Mouse (Mus musculus): ENCODE measurements around the gene Sost. TPM values are rescaled to one million over a fixed set of nuclear protein-coding genes. Genes with fewer than 3 reads are reported as not detected.

Gene Sost
- polyA plus RNA-seq, 1 experiment from 2014 or later, result not detected

DNA sequence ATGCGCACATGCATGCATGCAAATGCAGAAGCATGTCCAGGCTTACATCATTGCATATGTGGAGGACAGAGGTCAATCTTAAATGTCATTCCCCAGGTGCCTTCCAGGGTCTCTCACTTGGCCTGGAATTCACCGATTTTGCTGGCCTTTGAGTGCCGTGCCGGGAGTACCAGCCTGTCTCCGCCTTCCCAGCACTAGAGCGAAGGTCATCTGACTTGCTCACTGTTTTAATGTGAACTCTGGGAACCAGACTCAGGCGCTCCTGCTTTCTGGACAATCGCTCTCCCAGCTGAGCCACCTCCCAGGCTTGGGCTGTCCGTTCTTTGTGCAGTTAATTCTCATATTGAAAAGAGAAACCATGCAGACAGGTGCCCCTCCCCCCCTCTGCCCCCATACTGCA is 39.5 kb upstream of the Sost start:
- Histone ChIP-seq H3K9me3 (replicated peaks; ENCODE audit: control insufficient read depth, low read length, poor library complexity, severe bottlenecking) (no peaks in the 10 kb centered on the region), H3K27me3 (ENCODE audit: control insufficient read depth, insufficient read depth, low read depth, low read length) (no peaks in the 10 kb centered on the region), H3K4me3 (ENCODE audit: low read depth, low read length) (no peak overlapping the region), H3K4me2 (ENCODE audit: low read length) (no peak overlapping the region), H3K9ac (ENCODE audit: low read depth, low read length) (no peak overlapping the region), H3K36me3 (ENCODE audit: control insufficient read depth, insufficient read depth, low read length) (peaks cover 20% of the 10 kb centered on the region), H3K4me1 (ENCODE audit: control insufficient read depth, insufficient read depth, low read length) (no peaks in the 10 kb centered on the region), H3K27ac (ENCODE audit: low read length) (no peak overlapping the region)
- WGBS, result 46% methylated on average over 9 of the region's 9 CpGs
- ATAC-seq, result no peak

DNA sequence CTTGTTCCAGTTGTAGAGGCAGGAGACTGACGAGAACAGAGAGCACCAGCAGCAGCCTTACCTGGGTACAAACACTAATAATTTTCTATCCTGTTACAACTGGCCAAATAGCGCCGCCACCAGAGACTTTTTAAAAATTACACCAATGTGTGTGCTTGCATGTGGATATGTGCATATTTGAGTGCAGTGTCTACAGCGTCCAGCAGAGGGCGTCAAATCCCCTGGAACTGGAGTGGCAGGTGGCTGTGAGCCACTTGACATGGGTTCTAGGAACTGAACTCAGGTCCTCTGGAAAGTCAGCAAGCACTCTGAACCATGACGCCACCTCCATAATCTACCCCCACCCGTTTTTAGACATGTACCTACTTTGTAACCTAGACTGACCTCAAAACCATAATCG is 37.4 kb upstream of the Sost start:
- no peak overlapping the region for H3K4me2 ChIP-seq (ENCODE audit: low read length)
- H3K9ac ChIP-seq (ENCODE audit: low read depth, low read length), result no peak overlapping the region
- no peak overlapping the region for H3K27ac ChIP-seq (ENCODE audit: low read length)
- peaks cover 16% of the 10 kb centered on the region for H3K36me3 ChIP-seq (ENCODE audit: control insufficient read depth, insufficient read depth, low read length)
- ATAC-seq, result no peak
- no peak overlapping the region for H3K4me3 ChIP-seq (ENCODE audit: low read depth, low read length)
- WGBS, result 90% methylated on average over 8 of the region's 8 CpGs
- no peaks in the 10 kb centered on the region for H3K9me3 ChIP-seq (replicated peaks; ENCODE audit: control insufficient read depth, low read length, poor library complexity, severe bottlenecking)
- no peaks in the 10 kb centered on the region for H3K27me3 ChIP-seq (ENCODE audit: control insufficient read depth, insufficient read depth, low read depth, low read length)
- H3K4me1 ChIP-seq (ENCODE audit: control insufficient read depth, insufficient read depth, low read length), result no peaks in the 10 kb centered on the region

DNA sequence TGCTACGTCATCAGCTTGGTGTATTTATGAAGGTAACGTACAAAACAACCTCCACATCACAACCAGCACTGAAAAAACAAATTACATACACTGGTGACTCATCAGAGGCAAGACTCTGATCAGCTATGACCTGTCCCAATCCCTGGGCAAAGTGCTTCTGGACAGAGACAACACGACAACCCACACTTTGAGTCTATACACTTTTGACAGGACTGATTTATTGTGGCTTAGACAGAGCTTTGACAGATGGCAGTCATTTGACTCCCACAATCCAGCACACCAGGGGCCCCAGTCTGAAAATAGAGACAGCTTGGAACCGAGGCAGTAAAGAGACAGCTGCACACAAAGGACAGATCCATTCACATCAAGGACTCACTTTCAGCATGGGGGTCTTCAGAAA is 32.7 kb upstream of the Sost start:
- no peak overlapping the region for H3K27ac ChIP-seq (ENCODE audit: low read length)
- H3K4me3 ChIP-seq (ENCODE audit: low read depth, low read length), result no peak overlapping the region
- H3K9me3 ChIP-seq (replicated peaks; ENCODE audit: control insufficient read depth, low read length, poor library complexity, severe bottlenecking), result no peaks in the 10 kb centered on the region
- H3K4me1 ChIP-seq (ENCODE audit: control insufficient read depth, insufficient read depth, low read length), result no peaks in the 10 kb centered on the region
- WGBS, result 55% methylated on average over 4 of the region's 4 CpGs
- no peak overlapping the region for H3K9ac ChIP-seq (ENCODE audit: low read depth, low read length)
- no peak for ATAC-seq
- H3K4me2 ChIP-seq (ENCODE audit: low read length), result no peak overlapping the region
- H3K36me3 ChIP-seq (ENCODE audit: control insufficient read depth, insufficient read depth, low read length), result peaks cover 6% of the 10 kb centered on the region
- H3K27me3 ChIP-seq (ENCODE audit: control insufficient read depth, insufficient read depth, low read depth, low read length), result no peaks in the 10 kb centered on the region

DNA sequence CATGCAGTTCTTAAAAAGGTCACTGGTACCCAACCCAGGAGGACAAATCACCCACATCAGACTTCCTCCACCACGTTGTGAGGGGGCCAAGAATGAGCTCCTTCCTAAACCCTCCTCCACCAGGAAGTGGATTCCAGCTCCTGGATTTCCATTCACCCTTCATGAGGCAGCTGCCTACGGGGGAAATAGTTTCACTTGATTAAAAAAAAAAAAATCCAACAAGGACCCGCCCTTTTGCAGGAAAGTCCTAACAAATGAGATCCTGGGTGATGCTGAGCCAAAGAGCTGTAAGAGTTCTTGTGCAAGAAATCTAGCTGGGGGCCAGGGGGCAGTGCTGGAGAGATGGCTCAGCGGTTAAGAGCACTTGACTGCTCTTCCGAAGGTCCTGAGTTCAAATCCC is 31.4 kb upstream of the Sost start:
- no peak for ATAC-seq
- no peak overlapping the region for H3K9ac ChIP-seq (ENCODE audit: low read depth, low read length)
- WGBS, result 56% methylated on average over 5 of the region's 5 CpGs

DNA sequence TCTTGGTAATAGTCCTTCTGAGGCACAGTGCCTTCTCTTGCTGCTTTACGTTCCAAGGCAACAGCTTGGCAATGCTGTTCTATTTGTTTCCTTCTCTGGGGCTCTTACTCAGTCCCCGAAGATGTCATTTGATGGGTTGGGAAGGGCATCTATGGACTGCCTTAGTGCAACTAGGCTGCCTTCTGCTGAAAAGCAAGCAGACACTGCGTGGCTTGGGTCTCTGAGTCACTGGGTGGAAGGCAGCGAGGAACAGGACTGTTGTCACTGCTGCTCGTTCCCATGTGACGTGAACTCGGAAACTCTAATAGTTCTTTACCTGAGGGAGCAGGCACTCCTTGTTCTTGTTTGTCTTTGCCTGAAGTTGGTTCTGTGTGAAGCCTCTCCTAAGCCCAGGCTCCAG is 29.1 kb upstream of the Sost start:
- no peaks in the 10 kb centered on the region for H3K4me1 ChIP-seq (ENCODE audit: control insufficient read depth, insufficient read depth, low read length)
- no peaks in the 10 kb centered on the region for H3K27me3 ChIP-seq (ENCODE audit: control insufficient read depth, insufficient read depth, low read depth, low read length)
- no peak overlapping the region for H3K4me3 ChIP-seq (ENCODE audit: low read depth, low read length)
- H3K36me3 ChIP-seq (ENCODE audit: control insufficient read depth, insufficient read depth, low read length), result peaks cover 3% of the 10 kb centered on the region
- no peak overlapping the region for H3K4me2 ChIP-seq (ENCODE audit: low read length)
- WGBS, result 97% methylated on average over 7 of the region's 7 CpGs
- H3K9ac ChIP-seq (ENCODE audit: low read depth, low read length), result no peak overlapping the region
- no peaks in the 10 kb centered on the region for H3K9me3 ChIP-seq (replicated peaks; ENCODE audit: control insufficient read depth, low read length, poor library complexity, severe bottlenecking)
- no peak for ATAC-seq
- H3K27ac ChIP-seq (ENCODE audit: low read length), result no peak overlapping the region

More for the DNA sequence above, 31.4 kb upstream of the Sost start:
- Histone ChIP-seq H3K9me3 (replicated peaks; ENCODE audit: control insufficient read depth, low read length, poor library complexity, severe bottlenecking) (no peaks in the 10 kb centered on the region), H3K27me3 (ENCODE audit: control insufficient read depth, insufficient read depth, low read depth, low read length) (no peaks in the 10 kb centered on the region), H3K27ac (ENCODE audit: low read length) (no peak overlapping the region), H3K36me3 (ENCODE audit: control insufficient read depth, insufficient read depth, low read length) (peaks cover 3% of the 10 kb centered on the region), H3K4me2 (ENCODE audit: low read length) (no peak overlapping the region), H3K4me3 (ENCODE audit: low read depth, low read length) (no peak overlapping the region), H3K4me1 (ENCODE audit: control insufficient read depth, insufficient read depth, low read length) (no peaks in the 10 kb centered on the region)

DNA sequence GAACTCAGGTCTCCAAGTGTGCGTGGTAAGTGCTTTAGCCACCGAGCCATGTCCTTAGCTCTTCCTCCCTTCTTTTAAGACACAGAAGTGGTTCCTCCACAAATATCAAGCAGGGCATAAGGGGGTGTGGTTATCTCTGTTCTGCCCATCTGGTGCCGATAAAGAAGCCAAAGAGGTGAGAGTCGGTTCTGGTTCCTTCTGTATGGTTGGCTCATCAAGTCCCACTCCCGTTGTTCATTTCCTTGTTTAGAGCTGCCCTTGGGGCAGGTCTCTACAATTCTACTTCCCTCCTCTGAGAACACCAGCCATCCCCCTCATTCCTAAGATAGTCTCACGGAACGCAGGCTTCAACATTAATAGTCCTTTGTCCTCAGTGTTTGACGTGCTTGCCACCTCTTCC is 27.3 kb upstream of the Sost start:
- Histone ChIP-seq H3K9me3 (replicated peaks; ENCODE audit: control insufficient read depth, low read length, poor library complexity, severe bottlenecking) (no peaks in the 10 kb centered on the region), H3K4me2 (ENCODE audit: low read length) (no peak overlapping the region), H3K27ac (ENCODE audit: low read length) (no peak overlapping the region), H3K4me1 (ENCODE audit: control insufficient read depth, insufficient read depth, low read length) (no peaks in the 10 kb centered on the region), H3K27me3 (ENCODE audit: control insufficient read depth, insufficient read depth, low read depth, low read length) (no peaks in the 10 kb centered on the region), H3K4me3 (ENCODE audit: low read depth, low read length) (no peak overlapping the region), H3K9ac (ENCODE audit: low read depth, low read length) (no peak overlapping the region), H3K36me3 (ENCODE audit: control insufficient read depth, insufficient read depth, low read length) (peaks cover 3% of the 10 kb centered on the region)
- no peak for ATAC-seq
- 84% methylated on average over 8 of the region's 8 CpGs for WGBS

DNA sequence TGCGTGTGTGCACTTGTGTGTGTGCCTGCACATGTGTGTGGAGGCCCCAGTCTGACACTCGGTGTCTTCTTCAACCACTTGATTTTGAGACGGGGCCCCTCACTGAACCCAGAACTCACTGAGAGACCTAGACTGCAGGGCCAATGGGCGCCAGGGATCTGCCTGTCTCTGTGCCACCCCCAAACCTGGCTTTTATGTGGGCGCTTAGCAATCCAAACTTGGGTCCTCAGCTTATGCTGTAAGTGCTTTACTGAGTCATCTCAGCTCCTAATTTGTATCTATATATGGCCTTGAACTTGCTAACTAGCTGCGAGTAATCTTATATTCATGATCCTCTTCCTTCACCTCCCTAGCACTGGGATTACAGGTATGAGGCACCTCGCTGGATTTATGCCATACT is 25.6 kb upstream of the Sost start:
- ATAC-seq, result no peak
- Histone ChIP-seq H3K27me3 (ENCODE audit: control insufficient read depth, insufficient read depth, low read depth, low read length) (no peaks in the 10 kb centered on the region), H3K9ac (ENCODE audit: low read depth, low read length) (no peak overlapping the region), H3K9me3 (replicated peaks; ENCODE audit: control insufficient read depth, low read length, poor library complexity, severe bottlenecking) (no peaks in the 10 kb centered on the region), H3K27ac (ENCODE audit: low read length) (no peak overlapping the region), H3K4me1 (ENCODE audit: control insufficient read depth, insufficient read depth, low read length) (no peaks in the 10 kb centered on the region), H3K4me2 (ENCODE audit: low read length) (no peak overlapping the region), H3K36me3 (ENCODE audit: control insufficient read depth, insufficient read depth, low read length) (peaks cover 3% of the 10 kb centered on the region), H3K4me3 (ENCODE audit: low read depth, low read length) (no peak overlapping the region)
- WGBS, result 89% methylated on average over 7 of the region's 7 CpGs

DNA sequence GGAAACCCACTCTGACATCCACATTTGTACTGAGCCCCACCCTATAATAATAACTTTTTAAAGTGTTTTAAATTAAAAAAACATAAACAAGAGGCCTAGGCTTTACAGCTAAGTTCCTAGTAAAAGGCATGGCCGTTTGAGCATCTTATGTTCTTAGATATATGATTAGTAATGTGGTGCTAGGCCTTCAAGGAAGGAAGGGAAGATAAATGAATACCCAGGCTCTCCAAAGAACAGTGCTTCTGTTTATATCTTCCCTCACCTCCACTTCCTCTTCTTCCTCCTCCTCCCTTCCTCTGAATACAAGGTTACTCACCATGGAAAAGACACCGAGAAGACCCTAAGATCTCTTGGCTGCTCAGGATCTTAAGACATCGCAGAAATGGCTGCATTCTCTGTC is 25.0 kb upstream of the Sost start:
- no peak overlapping the region for H3K4me2 ChIP-seq (ENCODE audit: low read length)
- no peaks in the 10 kb centered on the region for H3K27me3 ChIP-seq (ENCODE audit: control insufficient read depth, insufficient read depth, low read depth, low read length)
- no peak overlapping the region for H3K9ac ChIP-seq (ENCODE audit: low read depth, low read length)
- 82% methylated on average over 3 of the region's 3 CpGs for WGBS
- H3K27ac ChIP-seq (ENCODE audit: low read length), result no peak overlapping the region
- no peak for ATAC-seq
- H3K9me3 ChIP-seq (replicated peaks; ENCODE audit: control insufficient read depth, low read length, poor library complexity, severe bottlenecking), result no peaks in the 10 kb centered on the region
- peaks cover 3% of the 10 kb centered on the region; the same call in 1 of the 2 replicates for H3K36me3 ChIP-seq (ENCODE audit: control insufficient read depth, insufficient read depth, low read length)
- no peak overlapping the region for H3K4me3 ChIP-seq (ENCODE audit: low read depth, low read length)
- no peaks in the 10 kb centered on the region for H3K4me1 ChIP-seq (ENCODE audit: control insufficient read depth, insufficient read depth, low read length)

DNA sequence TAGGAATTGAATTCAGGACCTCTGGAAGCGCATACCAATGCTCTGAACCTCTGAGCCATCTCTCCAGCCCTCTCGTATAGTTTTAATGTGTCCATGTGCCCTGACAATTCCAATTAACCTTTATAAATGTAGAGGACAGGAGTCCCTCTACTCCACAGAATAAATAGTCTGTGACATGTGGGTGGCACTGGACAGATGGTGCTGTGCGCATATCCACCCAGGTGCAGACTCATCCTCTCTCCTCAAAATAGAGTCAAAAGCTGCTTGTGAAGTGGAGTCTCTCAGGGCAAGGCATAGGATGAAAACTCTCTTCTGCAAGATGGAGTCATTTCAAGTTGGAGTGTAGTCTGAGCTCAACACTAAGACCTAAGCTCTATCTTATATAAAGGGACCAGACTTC is 23.4 kb upstream of the Sost start:
- WGBS, result 87% methylated on average over 3 of the region's 3 CpGs
- H3K4me2 ChIP-seq (ENCODE audit: low read length), result no peak overlapping the region
- no peak for ATAC-seq
- H3K4me3 ChIP-seq (ENCODE audit: low read depth, low read length), result no peak overlapping the region
- H3K9ac ChIP-seq (ENCODE audit: low read depth, low read length), result no peak overlapping the region
- no peak overlapping the region for H3K27ac ChIP-seq (ENCODE audit: low read length)
- no peaks in the 10 kb centered on the region for H3K9me3 ChIP-seq (replicated peaks; ENCODE audit: control insufficient read depth, low read length, poor library complexity, severe bottlenecking)
- no peaks in the 10 kb centered on the region for H3K4me1 ChIP-seq (ENCODE audit: control insufficient read depth, insufficient read depth, low read length)
- H3K27me3 ChIP-seq (ENCODE audit: control insufficient read depth, insufficient read depth, low read depth, low read length), result no peaks in the 10 kb centered on the region
- H3K36me3 ChIP-seq (ENCODE audit: control insufficient read depth, insufficient read depth, low read length), result no peaks in the 10 kb centered on the region

DNA sequence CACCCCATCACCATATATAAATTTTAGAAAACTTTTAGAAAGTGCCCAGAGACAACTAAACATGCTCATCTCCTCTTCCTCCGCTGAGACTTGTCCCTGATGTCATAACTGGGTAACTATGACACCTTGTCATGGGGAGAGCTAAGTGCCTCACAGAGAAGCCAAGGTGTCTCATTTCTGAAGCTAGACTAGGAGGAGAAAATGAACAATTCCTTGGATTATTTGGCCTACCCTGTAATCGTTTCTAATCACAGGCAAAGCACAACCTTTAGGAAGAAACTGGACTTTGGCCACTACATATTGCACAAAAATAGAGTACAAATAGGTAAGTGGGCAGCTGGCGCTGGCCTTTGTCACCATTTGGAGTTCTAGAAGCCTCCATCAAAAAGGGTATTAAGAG is 20.1 kb upstream of the Sost start, which contains the start of gene Dusp3:
TSS of gene Dusp3 (minus strand) at position 101 of the 400 bp plus-strand sequence.
- H3K9ac ChIP-seq (ENCODE audit: low read depth, low read length), result no peak within 1 kb of the TSS
- 82% methylated on average over 3 of the region's 3 CpGs for WGBS
- no peak within 1 kb of the TSS for H3K4me2 ChIP-seq (ENCODE audit: low read length)
- no peak within 1 kb of the TSS for H3K4me3 ChIP-seq (ENCODE audit: low read depth, low read length)
- no peaks in the 10 kb centered on the region for H3K27me3 ChIP-seq (ENCODE audit: control insufficient read depth, insufficient read depth, low read depth, low read length)
- H3K27ac ChIP-seq (ENCODE audit: low read length), result no peak within 1 kb of the TSS
- no peaks in the 10 kb centered on the region for H3K9me3 ChIP-seq (replicated peaks; ENCODE audit: control insufficient read depth, low read length, poor library complexity, severe bottlenecking)
- H3K4me1 ChIP-seq (ENCODE audit: control insufficient read depth, insufficient read depth, low read length), result peaks cover 6% of the 10 kb centered on the region
- no peaks in the 10 kb centered on the region for H3K36me3 ChIP-seq (ENCODE audit: control insufficient read depth, insufficient read depth, low read length)
- no peak for ATAC-seq

Measured in midbrain, embryonic 16.5 days (tissue).